Mouse (Mus musculus): ENCODE measurements around the gene Basp1.

- TF ChIP-seq CTCF (IDR thresholded peaks at IDR 0.05; ENCODE audit: low read depth) = no peak
- no peak for TF ChIP-seq EP300 (IDR thresholded peaks at IDR 0.05; ENCODE audit: low read depth)
Measured at GRCm38 (mm10) chr15:25365503-25365902, 48.1 kb downstream of the Basp1 start.

Data from liver, embryonic 14.5 days (tissue).